Mouse (Mus musculus) CH12.LX (cell line): ENCODE data around the gene Cntrl. TPM values are rescaled to one million over a fixed set of nuclear protein-coding genes. Genes with fewer than 3 reads are reported as not detected.

Experiments used
- DNase-seq: peaks from one replicate; pipeline ENCODE4 v3.0.0-alpha.2; 2013; ENCODE audit errors: extremely low read depth
- H3K27ac ChIP-seq: 2 replicates; pipeline ENCODE4 v1.5.1; 2012; ENCODE audit warnings: low read depth, mild to moderate bottlenecking, control low read depth, moderate library complexity; ENCODE audit not compliant: insufficient read depth
- H3K27me3 ChIP-seq: replicated peaks from 2 replicates; pipeline ENCODE3; 2012; ENCODE audit warnings: inconsistent platforms
- H3K36me3 ChIP-seq, 2 experiments: replicated peaks in 1 of 2; 2 replicates each; pipeline versions ENCODE3 to v1.6.1; 2012; ENCODE audit warnings: inconsistent platforms in 1 of 2, low read length in 1 of 2, mild to moderate bottlenecking in 1 of 2, mixed read lengths in 1 of 2, moderate library complexity in 1 of 2; ENCODE audit not compliant: control insufficient read depth in 1 of 2, insufficient read depth in 1 of 2
- H3K4me1 ChIP-seq, 2 experiments: 2 replicates each; pipeline ENCODE4 v1.6.1; 2012; ENCODE audit warnings: inconsistent platforms in 1 of 2, moderate library complexity in 1 of 2; ENCODE audit not compliant: insufficient read depth in 2 of 2, control insufficient read depth in 1 of 2
- H3K4me2 ChIP-seq: 2 replicates; pipeline ENCODE4 v1.6.1; 2012; ENCODE audit warnings: low read depth, mild to moderate bottlenecking, control low read depth; ENCODE audit not compliant: poor library complexity, insufficient read depth, severe bottlenecking
- H3K4me3 ChIP-seq, 3 experiments: fragments of 150-350 bp in 1 of 3; sonication (generic) in 1 of 3; replicated peaks in 1 of 3; 2 replicates each; pipeline versions ENCODE3 to v1.5.1; 2011 to 2012; ENCODE audit warnings: low read depth in 2 of 3, low read length in 2 of 3, mild to moderate bottlenecking in 2 of 3, moderate library complexity in 2 of 3, control low read depth in 1 of 3, improper control_type of control experiment in 1 of 3, inconsistent platforms in 1 of 3, mixed read lengths in 1 of 3; ENCODE audit not compliant: poor library complexity in 1 of 3
- H3K79me2 ChIP-seq: replicated peaks from 2 replicates; pipeline ENCODE4 v1.6.1; 2012; ENCODE audit warnings: mild to moderate bottlenecking, moderate library complexity; ENCODE audit not compliant: control insufficient read depth, poor library complexity, insufficient read depth, severe bottlenecking; ENCODE audit errors: extremely low read depth
- H3K9ac ChIP-seq: 2 replicates; pipeline ENCODE4 v1.6.1; 2012; ENCODE audit warnings: low read depth, mild to moderate bottlenecking, control low read depth, moderate library complexity; ENCODE audit not compliant: insufficient read depth
- H3K9me3 ChIP-seq: replicated peaks from 2 replicates; pipeline ENCODE3; 2012; ENCODE audit warnings: low read length, inconsistent platforms, mixed read lengths
- CHD2 ChIP-seq: IDR thresholded peaks from 2 replicates; pipeline ENCODE4 v1.6.1; 2011; ENCODE audit warnings: low read length, improper control_type of control experiment
- ELF1 ChIP-seq: IDR thresholded peaks from 2 replicates; pipeline ENCODE4 v1.6.1; 2014; ENCODE audit warnings: low read depth, mild to moderate bottlenecking, inconsistent platforms, low read length, improper control_type of control experiment
- EP300 ChIP-seq: IDR thresholded peaks from 2 replicates; pipeline ENCODE4 v1.6.1; 2011; ENCODE audit warnings: low read length, improper control_type of control experiment
- IRF4 ChIP-seq: IDR thresholded peaks from 2 replicates; pipeline ENCODE4 v1.6.1; 2014; ENCODE audit warnings: low read depth, mild to moderate bottlenecking, inconsistent platforms, low read length, improper control_type of control experiment
- JUN ChIP-seq: IDR thresholded peaks from 2 replicates; pipeline ENCODE4 v1.6.1; 2011; ENCODE audit warnings: low read depth, mild to moderate bottlenecking, low read length, improper control_type of control experiment, moderate library complexity; ENCODE audit not compliant: insufficient read depth
- JUND ChIP-seq: conservative IDR thresholded peaks from 2 replicates; pipeline ENCODE4 v1.6.1; 2011; ENCODE audit warnings: low read depth, low read length, improper control_type of control experiment
- MEF2A ChIP-seq: IDR thresholded peaks from 2 replicates; pipeline ENCODE4 v1.6.1; 2014; ENCODE audit warnings: low read depth, mild to moderate bottlenecking, inconsistent platforms, low read length, improper control_type of control experiment, borderline replicate concordance
- POLR2A ChIP-seq: IDR thresholded peaks from 2 replicates; pipeline ENCODE4 v1.6.1; 2011; ENCODE audit warnings: low read depth, mild to moderate bottlenecking, improper control_type of control experiment, low read length
- POLR2AphosphoS2 ChIP-seq: IDR thresholded peaks from 2 replicates; pipeline ENCODE4 v1.6.1; 2011; ENCODE audit warnings: low read depth, low read length, improper control_type of control experiment
- RAD21 ChIP-seq: IDR thresholded peaks from 2 replicates; pipeline ENCODE4 v1.6.1; 2011; ENCODE audit warnings: low read depth, mild to moderate bottlenecking, low read length, improper control_type of control experiment, moderate library complexity
- TBP ChIP-seq: conservative IDR thresholded peaks from 2 replicates; pipeline ENCODE4 v1.6.1; 2011; ENCODE audit warnings: low read depth, low read length, improper control_type of control experiment
- USF1 ChIP-seq: IDR thresholded peaks from 2 replicates; pipeline ENCODE4 v1.6.1; 2014; ENCODE audit warnings: low read depth, mild to moderate bottlenecking, inconsistent platforms, low read length, improper control_type of control experiment
- ZKSCAN1 ChIP-seq: IDR thresholded peaks from 2 replicates; pipeline ENCODE4 v1.6.1; 2012; ENCODE audit warnings: low read depth, inconsistent platforms, low read length, improper control_type of control experiment, borderline replicate concordance
- dilution Hi-C: fragments of 300-500 bp; cut with MboI; formaldehyde crosslinking; loops from 2 replicates; pipeline ENCODE4 v1.14.3; 2020; ENCODE audit warnings: low sequenced_read_pairs; ENCODE audit not compliant: extremely low pct_unique_long_range_greater_than_20kb, extremely low pct_ligation_motif_present
- in situ Hi-C: fragments of 300-500 bp; cut with MboI; formaldehyde crosslinking; loops from 3 replicates; pipeline ENCODE4 v1.14.3; 2019; ENCODE audit warnings: low sequenced_read_pairs, low pct_ligation_motif_present, low pct_unique_long_range_greater_than_20kb, mixed read lengths
- polyA plus RNA-seq: library from polyadenylated mRNA; unstranded; fragments of >175 nt; gene quantifications from 2 replicates; pipeline ENCODE4 v1.2.1, GENCODE M21; 2012; ENCODE audit warnings: low read depth; ENCODE audit not compliant: insufficient read length
- total RNA-seq, 2 experiments: library from RNA; depleted of rRNA; stranded (reverse); fragments of 300-350 nt in 1 of 2; fragments of >200 nt in 1 of 2; gene quantifications; 2 replicates each; pipeline ENCODE4 v1.2.3; 2012 to 2014

The Cntrl gene
- total and polyA plus RNA-seq, 3 experiments, result 55.6 to 69.7 (median 64.5) TPM

DNA sequence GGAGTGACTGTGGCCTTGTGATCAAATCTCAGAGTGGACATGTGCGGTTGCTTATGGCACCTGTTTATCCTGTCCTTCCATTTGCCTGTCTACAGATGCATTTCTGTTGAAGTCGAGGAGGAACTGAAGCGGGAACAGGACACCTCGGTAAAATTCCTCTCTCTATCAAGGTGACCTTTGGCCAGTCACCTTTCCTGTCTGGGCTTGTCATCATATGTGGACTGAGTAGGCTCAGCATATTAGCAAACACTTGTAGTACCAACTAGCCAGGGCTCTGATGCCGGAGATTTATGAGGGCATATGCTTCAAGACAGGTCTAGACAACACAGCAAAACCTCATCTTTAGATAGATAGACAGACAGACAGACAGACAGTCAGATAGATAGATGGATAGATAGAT is 49.0 kb upstream of the Cntrl start:
- H3K27ac ChIP-seq, result no peak overlapping the region
- H3K4me2 ChIP-seq, result no peak overlapping the region
- H3K9ac ChIP-seq, result no peak overlapping the region
- H3K4me1 ChIP-seq, result peaks cover 10 to 37% of the 10 kb centered on the region in 2 experiments; a peak in 3 of 4 replicates
- H3K27me3 ChIP-seq, result no peaks in the 10 kb centered on the region
- H3K36me3 ChIP-seq, result no peaks in the 10 kb centered on the region
- dilution Hi-C loops, result no loop called here
- H3K79me2 ChIP-seq, result no peaks in the 10 kb centered on the region
- DNase-seq, result no peak
- H3K9me3 ChIP-seq, result no peaks in the 10 kb centered on the region
- TF ChIP-seq POLR2A, result no peak
- TF ChIP-seq, all 38 proteins: peak for 0
- no peak overlapping the region for H3K4me3 ChIP-seq
- in situ Hi-C loops, result no loop called here

DNA sequence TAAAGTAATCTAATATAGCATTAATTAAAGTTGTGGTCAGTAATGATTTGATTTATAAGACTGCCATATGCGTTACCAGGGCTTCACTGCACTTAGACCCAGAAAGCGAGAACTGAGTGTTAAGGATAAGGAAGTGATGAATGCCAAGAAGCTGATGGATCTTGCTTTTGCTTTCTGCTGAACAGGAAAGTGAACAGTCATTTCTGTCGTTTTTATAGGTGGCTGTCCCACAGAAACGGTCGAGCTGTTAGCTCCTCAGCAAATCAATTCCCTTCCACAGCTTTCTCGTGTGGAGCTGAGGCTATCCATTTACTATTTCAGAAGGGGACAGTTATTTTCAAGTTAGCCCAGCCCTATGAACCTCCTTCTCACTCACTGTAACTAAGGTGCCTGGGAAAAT is 48.4 kb upstream of the Cntrl start:
- H3K36me3 ChIP-seq, result no peaks in the 10 kb centered on the region
- H3K9me3 ChIP-seq, result no peaks in the 10 kb centered on the region
- H3K27ac ChIP-seq, result no peak overlapping the region
- peak overlapping the region; percentile 69; the same call in 1 of the 2 replicates for H3K9ac ChIP-seq
- H3K4me2 ChIP-seq, result peak overlapping the region; percentile 29; the same call in 1 of the 2 replicates
- H3K4me1 ChIP-seq, result peaks cover 10 to 43% of the 10 kb centered on the region in 2 experiments; a peak in 3 of 4 replicates
- dilution Hi-C loops (no loop called here), in situ Hi-C loops (no loop called here)
- DNase-seq, result peak; percentile 30
- TF ChIP-seq USF1 (no peak), EP300 (peak; percentile 54; the same call in 1 of the 2 replicates), JUND (peak; percentile 74; the same call in 1 of the 2 replicates), ELF1 (no peak), JUN (peak; percentile 52; the same call in 1 of the 2 replicates), IRF4 (peak; percentile 78)
- no peaks in the 10 kb centered on the region for H3K79me2 ChIP-seq
- H3K27me3 ChIP-seq, result no peaks in the 10 kb centered on the region
- H3K4me3 ChIP-seq, result no peak overlapping the region

DNA sequence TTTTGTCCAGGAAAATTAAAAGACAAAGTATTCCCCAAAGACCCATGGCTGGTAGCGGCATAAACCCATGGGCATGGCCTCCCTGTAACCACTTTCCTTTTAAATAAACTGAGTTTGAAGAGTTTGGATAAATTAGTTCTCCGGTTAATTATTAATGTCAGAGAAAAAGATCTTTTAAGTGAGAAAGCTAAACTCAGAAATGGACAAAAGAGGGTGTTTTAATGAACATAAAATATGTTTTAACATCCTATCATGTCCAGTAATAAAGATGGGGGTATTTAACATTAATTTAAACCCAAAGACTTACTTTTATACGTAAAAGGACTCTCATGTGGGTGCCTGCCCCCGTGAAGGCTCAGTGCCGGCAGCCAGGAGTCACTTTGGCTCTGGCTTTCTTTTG is 48.0 kb upstream of the Cntrl start, which contains the start of gene Hc:
Gene Hc (minus strand): TSS at position 101 of the 400 bp plus-strand sequence.
- H3K9ac ChIP-seq, result peak within 1 kb of the TSS; percentile 69; the same call in 1 of the 2 replicates
- peaks cover 10 to 48% of the 10 kb centered on the region in 2 experiments; a peak in 3 of 4 replicates for H3K4me1 ChIP-seq
- no peak within 1 kb of the TSS for H3K4me3 ChIP-seq
- H3K27ac ChIP-seq, result no peak within 1 kb of the TSS
- no peaks in the 10 kb centered on the region for H3K27me3 ChIP-seq
- in situ Hi-C loops, result no loop called here
- no peak for DNase-seq
- no peaks in the 10 kb centered on the region for H3K9me3 ChIP-seq
- peak within 1 kb of the TSS; percentile 29; the same call in 1 of the 2 replicates for H3K4me2 ChIP-seq
- no peaks in the 10 kb centered on the region for H3K79me2 ChIP-seq
- dilution Hi-C loops, result no loop called here
- H3K36me3 ChIP-seq, result no peaks in the 10 kb centered on the region
- TF ChIP-seq POLR2AphosphoS2 (no peak), TBP (no peak), JUND (no peak), USF1 (no peak), CHD2 (no peak), MEF2A (no peak), ZKSCAN1 (no peak), RAD21 (no peak)
